Mouse (Mus musculus): ENCODE data around the gene Auts2. TPM values are rescaled to one million over a fixed set of nuclear protein-coding genes. Genes with fewer than 3 reads are reported as not detected.

Gene Auts2
- polyA plus RNA-seq, 1 experiment from 2014 or later: 19.0 TPM

GRCm38 (mm10) chr5:132292932-132293331 lies 250.2 kb downstream of the Auts2 start:
- WGBS: 80% methylated on average over 2 of the region's 2 CpGs
- H3K9me3 ChIP-seq: no peaks in the 10 kb centered on the region
- H3K4me2 ChIP-seq (replicated peaks): no peak overlapping the region
- ATAC-seq: no peak
- H3K4me3 ChIP-seq (replicated peaks): no peak overlapping the region
- H3K36me3 ChIP-seq: no peaks in the 10 kb centered on the region
- H3K9ac ChIP-seq: no peak overlapping the region
- no peaks in the 10 kb centered on the region for H3K4me1 ChIP-seq (replicated peaks)
- no peaks in the 10 kb centered on the region for H3K27me3 ChIP-seq (replicated peaks)
- H3K27ac ChIP-seq: no peak overlapping the region

- no peak overlapping the region for H3K27ac ChIP-seq
- H3K4me1 ChIP-seq (replicated peaks): no peaks in the 10 kb centered on the region
- H3K9ac ChIP-seq: no peak overlapping the region
- H3K36me3 ChIP-seq: no peaks in the 10 kb centered on the region
- no peak overlapping the region for H3K4me2 ChIP-seq (replicated peaks)
- H3K27me3 ChIP-seq (replicated peaks): no peaks in the 10 kb centered on the region
- no peak overlapping the region for H3K4me3 ChIP-seq (replicated peaks)
- H3K9me3 ChIP-seq: no peaks in the 10 kb centered on the region
- WGBS: 45% methylated on average over 13 of the region's 13 CpGs
- no peak for ATAC-seq
These were observed 252.3 kb downstream of the Auts2 start for GRCm38 (mm10) chr5:132290606-132291535.

GRCm38 (mm10) chr5:132283741-132284140 lies 259.4 kb downstream of the Auts2 start:
- H3K9me3 ChIP-seq: no peaks in the 10 kb centered on the region
- H3K4me3 ChIP-seq (replicated peaks): no peak overlapping the region
- no peak for ATAC-seq
- H3K9ac ChIP-seq: no peak overlapping the region
- no peaks in the 10 kb centered on the region for H3K4me1 ChIP-seq (replicated peaks)
- H3K36me3 ChIP-seq: no peaks in the 10 kb centered on the region
- no peaks in the 10 kb centered on the region for H3K27me3 ChIP-seq (replicated peaks)
- 77% methylated on average over 3 of the region's 3 CpGs for WGBS
- H3K27ac ChIP-seq: no peak overlapping the region
- no peak overlapping the region for H3K4me2 ChIP-seq (replicated peaks)

GRCm38 (mm10) chr5:132274098-132274898 lies 268.8 kb downstream of the Auts2 start:
- no peak overlapping the region for H3K4me3 ChIP-seq (replicated peaks)
- 0 out of 2 replicates have a peak, but pooled peaks cover 3% of the 10 kb centered on the region for H3K4me1 ChIP-seq (replicated peaks)
- no peak overlapping the region for H3K9ac ChIP-seq
- H3K4me2 ChIP-seq (replicated peaks): no peak overlapping the region
- no peaks in the 10 kb centered on the region for H3K27me3 ChIP-seq (replicated peaks)
- H3K36me3 ChIP-seq: no peaks in the 10 kb centered on the region
- 58% methylated on average over 15 of the region's 15 CpGs for WGBS
- H3K27ac ChIP-seq: no peak overlapping the region
- no peak for ATAC-seq
- H3K9me3 ChIP-seq: no peaks in the 10 kb centered on the region

- 58% methylated on average over 4 of the region's 4 CpGs for WGBS
- no peak overlapping the region for H3K27ac ChIP-seq
- H3K4me1 ChIP-seq (replicated peaks): 0 out of 2 replicates have a peak, but pooled peaks cover 3% of the 10 kb centered on the region
- H3K4me3 ChIP-seq (replicated peaks): no peak overlapping the region
- H3K36me3 ChIP-seq: no peaks in the 10 kb centered on the region
- H3K9ac ChIP-seq: no peak overlapping the region
- H3K27me3 ChIP-seq (replicated peaks): no peaks in the 10 kb centered on the region
- H3K4me2 ChIP-seq (replicated peaks): no peak overlapping the region
- no peaks in the 10 kb centered on the region for H3K9me3 ChIP-seq
- no peak for ATAC-seq
These were observed 271.0 kb downstream of the Auts2 start for GRCm38 (mm10) chr5:132272132-132272531.

- Histone ChIP-seq H3K27me3 (replicated peaks) (no peaks in the 10 kb centered on the region), H3K4me1 (replicated peaks) (0 out of 2 replicates have a peak, but pooled peaks cover 3% of the 10 kb centered on the region), H3K27ac (no peak overlapping the region), H3K9me3 (no peaks in the 10 kb centered on the region), H3K4me3 (replicated peaks) (no peak overlapping the region), H3K4me2 (replicated peaks) (no peak overlapping the region), H3K9ac (no peak overlapping the region), H3K36me3 (no peaks in the 10 kb centered on the region)
- no peak for ATAC-seq
- WGBS: 71% methylated on average over 1 of the region's 1 CpGs
These were observed 272.2 kb downstream of the Auts2 start for GRCm38 (mm10) chr5:132270896-132271295.

GRCm38 (mm10) chr5:132270074-132270473 lies 273.1 kb downstream of the Auts2 start:
- H3K4me1 ChIP-seq (replicated peaks): 0 out of 2 replicates have a peak, but pooled peaks cover 3% of the 10 kb centered on the region
- no peaks in the 10 kb centered on the region for H3K27me3 ChIP-seq (replicated peaks)
- no peak overlapping the region for H3K9ac ChIP-seq
- ATAC-seq: no peak
- no peak overlapping the region for H3K4me2 ChIP-seq (replicated peaks)
- H3K9me3 ChIP-seq: no peaks in the 10 kb centered on the region
- no peak overlapping the region for H3K4me3 ChIP-seq (replicated peaks)
- H3K27ac ChIP-seq: no peak overlapping the region
- H3K36me3 ChIP-seq: no peaks in the 10 kb centered on the region
- 64% methylated on average over 3 of the region's 3 CpGs for WGBS

- WGBS: 88% methylated on average over 6 of the region's 6 CpGs
- no peak overlapping the region for H3K9ac ChIP-seq
- no peaks in the 10 kb centered on the region for H3K9me3 ChIP-seq
- no peaks in the 10 kb centered on the region for H3K36me3 ChIP-seq
- no peak overlapping the region for H3K27ac ChIP-seq
- H3K4me2 ChIP-seq (replicated peaks): no peak overlapping the region
- ATAC-seq: no peak
- no peak overlapping the region for H3K4me3 ChIP-seq (replicated peaks)
- H3K27me3 ChIP-seq (replicated peaks): no peaks in the 10 kb centered on the region
- 0 out of 2 replicates have a peak, but pooled peaks cover 3% of the 10 kb centered on the region for H3K4me1 ChIP-seq (replicated peaks)
These were observed 274.7 kb downstream of the Auts2 start for GRCm38 (mm10) chr5:132268351-132268967.

GRCm38 (mm10) chr5:132265015-132265414 lies 278.1 kb downstream of the Auts2 start:
- Histone ChIP-seq H3K27me3 (replicated peaks) (no peaks in the 10 kb centered on the region), H3K9me3 (no peaks in the 10 kb centered on the region), H3K4me2 (replicated peaks) (no peak overlapping the region), H3K4me1 (replicated peaks) (no peaks in the 10 kb centered on the region), H3K4me3 (replicated peaks) (no peak overlapping the region), H3K36me3 (no peaks in the 10 kb centered on the region), H3K27ac (no peak overlapping the region), H3K9ac (no peak overlapping the region)
- no peak for ATAC-seq
- WGBS: 59% methylated on average over 1 of the region's 1 CpGs

- H3K27ac ChIP-seq: no peak overlapping the region
- H3K9me3 ChIP-seq: no peaks in the 10 kb centered on the region
- H3K4me3 ChIP-seq (replicated peaks): no peak overlapping the region
- no peaks in the 10 kb centered on the region for H3K27me3 ChIP-seq (replicated peaks)
- H3K4me1 ChIP-seq (replicated peaks): no peaks in the 10 kb centered on the region
- WGBS: 73% methylated on average over 1 of the region's 1 CpGs
- no peak overlapping the region for H3K9ac ChIP-seq
- ATAC-seq: no peak
- no peaks in the 10 kb centered on the region for H3K36me3 ChIP-seq
- no peak overlapping the region for H3K4me2 ChIP-seq (replicated peaks)
These were observed 281.4 kb downstream of the Auts2 start for GRCm38 (mm10) chr5:132261750-132262149.

GRCm38 (mm10) chr5:132258882-132259281 lies 284.3 kb downstream of the Auts2 start:
- no peaks in the 10 kb centered on the region for H3K9me3 ChIP-seq
- ATAC-seq: no peak
- 90% methylated on average over 11 of the region's 11 CpGs for WGBS
- no peak overlapping the region for H3K9ac ChIP-seq
- H3K27me3 ChIP-seq (replicated peaks): no peaks in the 10 kb centered on the region
- no peaks in the 10 kb centered on the region for H3K36me3 ChIP-seq
- no peaks in the 10 kb centered on the region for H3K4me1 ChIP-seq (replicated peaks)
- H3K4me3 ChIP-seq (replicated peaks): no peak overlapping the region
- H3K4me2 ChIP-seq (replicated peaks): no peak overlapping the region
- H3K27ac ChIP-seq: no peak overlapping the region

- H3K4me2 ChIP-seq (replicated peaks): no peak overlapping the region
- no peak overlapping the region for H3K9ac ChIP-seq
- no peaks in the 10 kb centered on the region for H3K27me3 ChIP-seq (replicated peaks)
- H3K27ac ChIP-seq: no peak overlapping the region
- no peaks in the 10 kb centered on the region for H3K9me3 ChIP-seq
- WGBS: 71% methylated on average over 8 of the region's 8 CpGs
- ATAC-seq: no peak
- no peaks in the 10 kb centered on the region for H3K36me3 ChIP-seq
- H3K4me1 ChIP-seq (replicated peaks): no peaks in the 10 kb centered on the region
- H3K4me3 ChIP-seq (replicated peaks): no peak overlapping the region
These were observed 287.6 kb downstream of the Auts2 start for GRCm38 (mm10) chr5:132255579-132255978.
